Mouse (Mus musculus): ENCODE data around the gene Mrpl12.
A peak's percentile ranks its signal among the peaks of the same experiment; 100 is the strongest.
"Not testable (repeated sequence)": the region's sequence is repeated elsewhere in the genome, so short reads cannot be mapped to it uniquely, and the experiment has no call there.

The Mrpl12 gene

GRCm38 (mm10) chr11:120508290-120508870, 24.0 kb downstream of the Mrpl12 start:
- no peak for DNase-seq (ENCODE audit: low read depth)

- no peak for DNase-seq (ENCODE audit: low read depth)
These were observed 25.5 kb downstream of the Mrpl12 start for GRCm38 (mm10) chr11:120509940-120510339.

GRCm38 (mm10) chr11:120510375-120511030, 26.1 kb downstream of the Mrpl12 start:
- peak; percentile 57 for DNase-seq (ENCODE audit: low read depth)

GRCm38 (mm10) chr11:120512790-120513453, 28.5 kb downstream of the Mrpl12 start:
- DNase-seq (ENCODE audit: low read depth) = no peak

- not testable (repeated sequence) for DNase-seq (ENCODE audit: low read depth)
These were observed 29.8 kb downstream of the Mrpl12 start for GRCm38 (mm10) chr11:120514262-120514661.

GRCm38 (mm10) chr11:120515611-120516010, 31.2 kb downstream of the Mrpl12 start:
- peak; percentile 66 for DNase-seq (ENCODE audit: low read depth)

- DNase-seq (ENCODE audit: low read depth) = no peak
These were observed 32.7 kb downstream of the Mrpl12 start for GRCm38 (mm10) chr11:120517147-120517546.

GRCm38 (mm10) chr11:120518027-120518426, 33.6 kb downstream of the Mrpl12 start:
- DNase-seq (ENCODE audit: low read depth) = no peak

GRCm38 (mm10) chr11:120518558-120518957, 34.1 kb downstream of the Mrpl12 start:
- peak; percentile 78 for DNase-seq (ENCODE audit: low read depth)

- DNase-seq (ENCODE audit: low read depth) = no peak
These were observed 35.3 kb downstream of the Mrpl12 start for GRCm38 (mm10) chr11:120519738-120520137.

- DNase-seq (ENCODE audit: low read depth) = no peak
These were observed 36.1 kb downstream of the Mrpl12 start for GRCm38 (mm10) chr11:120520498-120520897.

- DNase-seq (ENCODE audit: low read depth) = peak; percentile 32
These were observed 36.6 kb downstream of the Mrpl12 start for GRCm38 (mm10) chr11:120520967-120521540.

- DNase-seq (ENCODE audit: low read depth) = no peak
These were observed 38.2 kb downstream of the Mrpl12 start for GRCm38 (mm10) chr11:120522581-120522980.

- DNase-seq (ENCODE audit: low read depth) = no peak
These were observed 41.5 kb downstream of the Mrpl12 start for GRCm38 (mm10) chr11:120525959-120526358.

GRCm38 (mm10) chr11:120527690-120528354, 43.4 kb downstream of the Mrpl12 start:
- no peak for DNase-seq (ENCODE audit: low read depth)

GRCm38 (mm10) chr11:120528903-120529302, 44.5 kb downstream of the Mrpl12 start:
- DNase-seq (ENCODE audit: low read depth) = no peak

- DNase-seq (ENCODE audit: low read depth) = no peak
These were observed 45.9 kb downstream of the Mrpl12 start, which contains the start of gene Gcgr for GRCm38 (mm10) chr11:120530085-120530964. Gene Gcgr, plus strand, starts transcription at chr11:120530699.

- DNase-seq (ENCODE audit: low read depth) = no peak
These were observed 47.2 kb downstream of the Mrpl12 start for GRCm38 (mm10) chr11:120531646-120532045.

GRCm38 (mm10) chr11:120534093-120534492, 49.7 kb downstream of the Mrpl12 start:
- DNase-seq (ENCODE audit: low read depth) = no peak

- no peak for DNase-seq (ENCODE audit: low read depth)
These were observed 50.7 kb downstream of the Mrpl12 start for GRCm38 (mm10) chr11:120535145-120535544.

GRCm38 (mm10) chr11:120535804-120536203, 51.4 kb downstream of the Mrpl12 start:
- no peak for DNase-seq (ENCODE audit: low read depth)
